Comparison of ENCODE assay signal across 29 mouse cellular contexts in the genomic region with DNA sequence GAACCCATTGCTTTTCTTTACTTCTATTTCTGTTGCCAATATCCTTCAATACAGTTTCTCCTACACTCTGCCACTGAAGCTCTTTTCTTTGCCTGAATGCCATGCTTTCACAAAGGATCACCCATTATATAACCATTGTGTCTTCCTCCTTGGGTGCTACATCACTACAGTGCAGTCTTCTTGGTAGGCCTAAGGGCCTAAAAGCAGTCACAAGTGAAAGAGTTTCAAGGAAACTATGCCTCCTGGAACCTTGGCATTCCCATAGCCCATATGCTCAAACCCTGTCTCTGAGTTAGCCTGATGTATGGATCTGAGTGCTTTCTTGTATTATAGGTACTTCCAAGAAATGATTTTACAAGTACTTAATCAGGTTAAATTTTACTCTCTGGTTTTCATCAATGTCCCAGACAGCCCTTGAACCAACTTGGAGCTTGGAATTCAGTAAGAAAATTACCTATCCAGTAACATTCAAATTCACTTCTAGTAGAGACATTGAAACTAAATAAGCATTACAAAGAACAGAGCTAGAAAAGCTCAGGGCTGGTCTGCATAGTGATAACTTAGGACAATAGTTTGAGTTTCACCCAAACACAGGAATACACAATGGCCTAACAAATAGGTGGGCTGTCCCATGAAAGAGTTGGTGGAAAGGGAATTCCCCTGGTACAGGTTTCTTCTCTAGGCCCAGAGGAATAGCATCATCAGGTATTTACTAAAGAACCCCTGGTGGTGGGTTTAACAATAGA. TPM values are rescaled to one million over a fixed set of nuclear protein-coding genes. Genes with fewer than 3 reads are reported as not detected.
A peak's percentile ranks its signal among the peaks of the same experiment; 100 is the strongest.
DNase-seq lines count a peak whose midpoint lies in the region; ATAC-seq and TF ChIP-seq lines count a peak whose summit lies in the region.
"Had no signal": no experiment of that assay in that cellular context is flagged by ENCODE, and none has a peak within 500 bp of the region (broad histone marks: within the 10 kb centered on the region; RNA-seq: fewer than 3 reads in every experiment).

No protein-coding gene starts in this region.

- H3K4me2 ChIP-seq in heart, embryonic 11.5 days: no peak overlapping the region
- H3K4me2 ChIP-seq: embryonic facial prominence, embryonic 12.5 days; embryonic facial prominence, embryonic 15.5 days; forebrain, embryonic 12.5 days; forebrain, embryonic 15.5 days; hindbrain, embryonic 12.5 days; hindbrain, embryonic 15.5 days had no signal

- H3K9me3 ChIP-seq in heart, embryonic 11.5 days (replicated peaks; ENCODE audit: control insufficient read depth, low read length): peaks cover 2% of the 10 kb centered on the region; the same call in 1 of the 2 replicates
- 0 out of 2 replicates have a peak, but pooled peaks cover 5% of the 10 kb centered on the region for H3K9me3 ChIP-seq in ES-E14 (ENCODE audit: control insufficient read depth, insufficient read depth, low read depth, low read length)
- H3K9me3 ChIP-seq: embryonic facial prominence, embryonic 12.5 days; forebrain, embryonic 12.5 days; forebrain, embryonic 15.5 days; heart, embryonic 10.5 days; hindbrain, embryonic 12.5 days; hindbrain, embryonic 15.5 days had no signal

- H3K27ac ChIP-seq in heart, embryonic 11.5 days (ENCODE audit: low read depth, low read length): no peak overlapping the region
- H3K27ac ChIP-seq in ES-E14 (ENCODE audit: insufficient read depth, low read depth, low read length, poor library complexity, severe bottlenecking): peak overlapping the region; percentile 61; the same call in 1 of the 2 replicates
- H3K27ac ChIP-seq: embryonic facial prominence, embryonic 12.5 days; embryonic facial prominence, embryonic 15.5 days; forebrain, embryonic 12.5 days; forebrain, embryonic 15.5 days; heart, adult 2 months; heart, embryonic 10.5 days; hindbrain, embryonic 12.5 days; hindbrain, embryonic 15.5 days had no signal

- no peak for ATAC-seq in heart, embryonic 11.5 days (replicated peaks; ENCODE audit: insufficient number of reproducible peaks, low FRiP score, low TSS enrichment)
- ATAC-seq: forebrain, embryonic 15.5 days; intestine, postnatal 0 days; Patski had no signal

- DNase-seq in heart, adult 11 months: peak; percentile 51
- DNase-seq in ES-E14 (ENCODE audit: low read depth, low spot score) (peak; percentile 71), WW6 (ENCODE audit: low read depth, low spot score) (peak; percentile 65)
- DNase-seq in adrenal gland, postnatal 25 days: no peak
- no peak for DNase-seq in right cerebral cortex, postnatal 4 days
- DNase-seq: adrenal gland, postnatal 10 days; cerebellum, adult 11 months; cerebellum, adult 2 months; cerebellum, adult 9-11 months; cerebellum, postnatal 25 days; gastrocnemius, postnatal 25 days; heart, adult 2 months had no signal

- H3K36me3 ChIP-seq in heart, embryonic 11.5 days (ENCODE audit: control insufficient read depth, insufficient read depth, low read length): no peaks in the 10 kb centered on the region
- no peaks in the 10 kb centered on the region for H3K36me3 ChIP-seq in ES-E14 (ENCODE audit: control insufficient read depth, insufficient read depth, low read length, poor library complexity, severe bottlenecking)
- H3K36me3 ChIP-seq: embryonic facial prominence, embryonic 12.5 days; embryonic facial prominence, embryonic 15.5 days; forebrain, embryonic 12.5 days; forebrain, embryonic 15.5 days; heart, embryonic 10.5 days; hindbrain, embryonic 12.5 days; hindbrain, embryonic 15.5 days had no signal

- in situ Hi-C loops in ES-E14 (cut with MboI; ENCODE audit: low sequenced_read_pairs in 2 of 2, unreplicated experiment in 2 of 2): no loop called here

- H3K4me3 ChIP-seq in heart, embryonic 11.5 days (ENCODE audit: low read depth, low read length): no peak overlapping the region
- no peak overlapping the region for H3K4me3 ChIP-seq in ES-E14 (ENCODE audit: insufficient read depth in 1 of 2, low read depth in 1 of 2, low read length in 2 of 2, poor library complexity in 1 of 2, severe bottlenecking in 1 of 2)
- H3K4me3 ChIP-seq: embryonic facial prominence, embryonic 12.5 days; embryonic facial prominence, embryonic 15.5 days; forebrain, embryonic 12.5 days; forebrain, embryonic 15.5 days; heart, adult 2 months; heart, embryonic 10.5 days; hindbrain, embryonic 12.5 days; hindbrain, embryonic 15.5 days had no signal

- H3K4me1 ChIP-seq in heart, embryonic 11.5 days (ENCODE audit: control insufficient read depth, insufficient read depth, low read length): no peaks in the 10 kb centered on the region
- H3K4me1 ChIP-seq in ES-E14 (ENCODE audit: control insufficient read depth in 2 of 2, insufficient read depth in 2 of 2, low read length in 2 of 2, poor library complexity in 1 of 2): peaks cover 2 to 4% of the 10 kb centered on the region in 2 experiments; a peak in 1 of 4 replicates
- H3K4me1 ChIP-seq: embryonic facial prominence, embryonic 12.5 days; embryonic facial prominence, embryonic 15.5 days; forebrain, embryonic 12.5 days; forebrain, embryonic 15.5 days; heart, embryonic 10.5 days; hindbrain, embryonic 12.5 days; hindbrain, embryonic 15.5 days had no signal

- H3K9ac ChIP-seq in heart, embryonic 11.5 days (ENCODE audit: low read depth, low read length): no peak overlapping the region
- H3K9ac ChIP-seq in ES-E14 (ENCODE audit: insufficient read depth, low read depth, low read length, poor library complexity, severe bottlenecking): no peak overlapping the region
- H3K9ac ChIP-seq: embryonic facial prominence, embryonic 12.5 days; embryonic facial prominence, embryonic 15.5 days; forebrain, embryonic 12.5 days; forebrain, embryonic 15.5 days; hindbrain, embryonic 12.5 days; hindbrain, embryonic 15.5 days had no signal

- no peaks in the 10 kb centered on the region for H3K27me3 ChIP-seq in heart, embryonic 11.5 days (ENCODE audit: control insufficient read depth, insufficient read depth, low read length)
- H3K27me3 ChIP-seq: embryonic facial prominence, embryonic 12.5 days; embryonic facial prominence, embryonic 15.5 days; forebrain, embryonic 12.5 days; forebrain, embryonic 15.5 days; hindbrain, embryonic 12.5 days; hindbrain, embryonic 15.5 days; Patski had no signal

TF ChIP-seq in ES-E14, 5 proteins besides CTCF, POLR2A, EP300 and RAD21:
- TF ChIP-seq HCFC1 (IDR thresholded peaks at IDR 0.05; ENCODE audit: borderline replicate concordance, insufficient read depth, low read length): no peak
- TF ChIP-seq CHD2 (IDR thresholded peaks at IDR 0.05; ENCODE audit: low read depth, low read length): peak; percentile 69; the same call in 1 of the 2 replicates
- TF ChIP-seq MAFK (IDR thresholded peaks at IDR 0.05; ENCODE audit: insufficient read depth, low read depth, low read length): no peak
- no peak for TF ChIP-seq ZC3H11A (IDR thresholded peaks at IDR 0.05; ENCODE audit: borderline replicate concordance, low read depth, low read length)
- TF ChIP-seq ZNF384 (IDR thresholded peaks at IDR 0.05; ENCODE audit: low read depth, low read length): no peak

RNA-seq across cellular contexts. Expression of gene 4930505A04Rik, which starts 20.1 kb away (rescaled TPM):
- polyA plus RNA-seq in heart, embryonic 11.5 days (2014; fragmentation: Nextera tagmentation; extraction: Ambion mirVana): not detected in 2 replicates
- 0.37 and 0.85 TPM in 2 replicates for total RNA-seq in ES-E14 (2012; rRNA removed)
- not detected in 2 replicates for total RNA-seq in adrenal gland, postnatal 25 days (2021)
- total RNA-seq: common myeloid progenitor, adult 5-6 weeks; gastrocnemius, adult 8-10 months; gastrocnemius, postnatal 25 days; heart, adult 2 months; heart, postnatal 25 days; hematopoietic stem cell, adult 5-6 weeks had no signal
- polyA plus RNA-seq: embryonic facial prominence, embryonic 12.5 days; forebrain, embryonic 12.5 days; heart, adult 2 months; heart, embryonic 14.5 days; heart, postnatal 0 days; hindbrain, embryonic 12.5 days; hindbrain, embryonic 15.5 days; intestine, embryonic 14.5 days; intestine, postnatal 0 days; Patski had no signal

Comparison
In these comparisons a context has a peak if more than half of its experiments do, and no peak if none do; other contexts are left out.
1. DNase-seq: peak in heart, adult 11 months (single experiment), ES-E14 (single experiment) and WW6 (single experiment); none in adrenal gland, postnatal 25 days (single experiment) and right cerebral cortex, postnatal 4 days (single experiment).